Mouse (Mus musculus): ENCODE data around the gene Pcbp3.

- no peak for TF ChIP-seq GATA1 (IDR thresholded peaks at IDR 0.05; ENCODE audit: borderline replicate concordance, low read length)
- TF ChIP-seq FLI1 (IDR thresholded peaks at IDR 0.05; ENCODE audit: low read length) = no peak
Observed at GRCm38 (mm10) chr10:76771624-76772023, 190.1 kb downstream of the Pcbp3 start.
